Mouse (Mus musculus) erythroblast, embryonic 14.5 days (primary cell): ENCODE results near the gene Cd164l2.

Source experiments
- GATA1 ChIP-seq: IDR thresholded peaks from 2 replicates; pipeline ENCODE4 v1.6.1; 2012; ENCODE audit warnings: low read length, inconsistent platforms, mixed read lengths
- TAL1 ChIP-seq: IDR thresholded peaks from 3 replicates; pipeline ENCODE4 v1.6.1; 2012; ENCODE audit warnings: low read length, inconsistent platforms, mixed read lengths

DNA sequence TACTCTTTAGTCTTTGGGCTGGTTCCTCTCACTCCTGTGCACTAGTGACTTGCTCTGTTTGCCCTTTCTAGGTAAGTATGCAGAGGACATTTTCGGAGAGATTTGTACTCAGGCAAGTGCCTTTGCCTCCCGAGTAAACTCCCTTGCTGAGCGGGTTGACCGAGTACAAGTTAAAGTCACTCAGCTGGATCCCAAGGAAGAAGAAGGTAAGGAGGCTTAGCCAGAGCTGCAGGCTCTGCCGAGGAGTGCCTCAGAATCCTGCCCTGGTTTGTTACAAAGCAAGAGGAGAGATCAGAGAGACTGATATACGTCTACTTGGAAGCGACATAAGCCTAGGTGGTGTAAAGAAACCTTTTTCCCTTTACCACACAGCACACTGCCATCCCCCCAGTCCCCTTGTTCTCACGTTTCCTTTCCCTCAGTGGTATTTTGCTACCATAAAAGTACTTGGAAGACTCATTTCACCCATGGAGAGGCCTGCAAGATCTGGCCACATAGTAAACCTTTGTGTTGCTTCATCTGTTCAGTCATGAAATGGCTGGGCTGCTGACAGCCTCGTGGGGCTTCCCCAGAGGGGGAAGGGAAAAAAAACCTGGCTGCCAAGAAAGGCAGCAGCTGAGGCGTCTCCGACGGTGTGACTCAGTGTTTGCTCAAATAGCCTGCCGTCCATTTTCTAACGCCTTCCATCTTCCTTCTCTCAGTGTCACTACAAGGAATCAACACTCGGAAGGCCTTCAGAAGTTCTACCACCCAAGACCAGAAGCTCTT lies 26.8 kb upstream of the Cd164l2 start:
- TF ChIP-seq TAL1 (no peak), GATA1 (no peak)
